ENCODE assay signal across 18 mouse cellular contexts in the genomic region with DNA sequence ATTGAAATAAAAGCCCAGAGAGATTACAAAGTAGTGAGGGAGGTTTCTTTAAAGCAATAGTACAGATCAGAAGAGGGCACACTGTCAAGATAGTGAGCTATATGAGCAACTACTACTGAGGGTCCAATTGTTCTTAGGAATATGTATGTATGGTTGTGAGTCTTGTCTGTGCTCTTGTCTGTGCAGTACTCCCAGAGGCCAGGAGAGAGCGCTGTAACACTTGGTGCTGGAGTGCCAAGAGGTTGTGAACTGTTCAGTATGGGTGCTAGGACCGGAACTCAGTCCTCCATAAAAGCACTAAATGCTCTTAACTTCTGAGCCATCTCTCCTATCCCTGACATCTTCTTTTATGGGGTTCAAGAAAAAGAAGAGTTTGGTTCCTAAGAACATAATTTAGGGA. TPM values are rescaled to one million over a fixed set of nuclear protein-coding genes. Genes with fewer than 3 reads are reported as not detected.
A peak's percentile ranks its signal among the peaks of the same experiment; 100 is the strongest.
DNase-seq lines count a peak whose midpoint lies in the region; ATAC-seq and TF ChIP-seq lines count a peak whose summit lies in the region.
"Had no signal": no experiment of that assay in that cellular context is flagged by ENCODE, and none has a peak within 500 bp of the region (broad histone marks: within the 10 kb centered on the region; RNA-seq: fewer than 3 reads in every experiment).

No protein-coding gene starts in this region.

- H3K9ac ChIP-seq in hindbrain, postnatal 0 days (replicated peaks; ENCODE audit: low read length) = no peak overlapping the region
- no peak overlapping the region for H3K9ac ChIP-seq in hindbrain, embryonic 14.5 days
- H3K9ac ChIP-seq: heart, embryonic 12.5 days; hindbrain, embryonic 13.5 days; kidney, embryonic 15.5 days; lung, embryonic 14.5 days had no signal

- 80% methylated on average over 2 of the region's 2 CpGs for WGBS in hindbrain, postnatal 0 days
- 83% methylated on average over 2 of the region's 2 CpGs for WGBS in hindbrain, embryonic 14.5 days

- H3K27me3 ChIP-seq in hindbrain, postnatal 0 days (ENCODE audit: insufficient read depth, low read length) = no peaks in the 10 kb centered on the region
- no peaks in the 10 kb centered on the region for H3K27me3 ChIP-seq in hindbrain, embryonic 14.5 days (ENCODE audit: control insufficient read depth, insufficient read depth, low read length)
- no peaks in the 10 kb centered on the region for H3K27me3 ChIP-seq in testis, adult 2 months (ENCODE audit: control insufficient read depth, insufficient read depth, low read length)
- H3K27me3 ChIP-seq: hindbrain, embryonic 13.5 days; kidney, embryonic 15.5 days had no signal

- TF ChIP-seq POLR2A in testis, adult 2 months (IDR thresholded peaks at IDR 0.05; ENCODE audit: control insufficient read depth, low read depth, low read length) = no peak

- H3K9me3 ChIP-seq in hindbrain, postnatal 0 days (ENCODE audit: low read length) = no peaks in the 10 kb centered on the region
- no peaks in the 10 kb centered on the region for H3K9me3 ChIP-seq in hindbrain, embryonic 14.5 days (ENCODE audit: control insufficient read depth, low read length)
- H3K9me3 ChIP-seq: embryonic facial prominence, embryonic 10.5 days; heart, embryonic 12.5 days; hindbrain, embryonic 13.5 days; kidney, embryonic 15.5 days; limb, embryonic 10.5 days; megakaryocyte, embryonic 14.5 days had no signal

- H3K4me1 ChIP-seq in hindbrain, postnatal 0 days (ENCODE audit: insufficient read depth, low read length) = no peaks in the 10 kb centered on the region
- H3K4me1 ChIP-seq in hindbrain, embryonic 14.5 days (replicated peaks; ENCODE audit: control insufficient read depth, insufficient read depth, low read length) = no peaks in the 10 kb centered on the region
- no peaks in the 10 kb centered on the region for H3K4me1 ChIP-seq in testis, adult 2 months (ENCODE audit: control insufficient read depth, insufficient read depth, low read length)
- H3K4me1 ChIP-seq: hindbrain, embryonic 13.5 days had no signal

- ATAC-seq in hindbrain, postnatal 0 days = no peak
- no peak for ATAC-seq in hindbrain, embryonic 14.5 days (ENCODE audit: low FRiP score)
- ATAC-seq: activated CD4-positive, CD25-positive, alpha-beta regulatory T cell, adult 4 months had no signal

- no peak for DNase-seq in hindbrain, postnatal 0 days (ENCODE audit: low spot score)
- DNase-seq in hindbrain, embryonic 14.5 days (ENCODE audit: low spot score) = no peak
- DNase-seq in testis, postnatal 10 days (ENCODE audit: low spot score) = no peak
- DNase-seq in R1 (ENCODE audit: low read depth, low spot score) = peak; percentile 77
- peak; percentile 22 for DNase-seq in testis, postnatal 14 days (ENCODE audit: low spot score)
- DNase-seq in spleen, adult 18-20 months = no peak
- DNase-seq: cerebellum, postnatal 14 days; lung, embryonic 14.5 days had no signal

- no peak overlapping the region for H3K4me2 ChIP-seq in hindbrain, postnatal 0 days (ENCODE audit: low read depth, low read length)
- H3K4me2 ChIP-seq in hindbrain, embryonic 14.5 days (replicated peaks) = no peak overlapping the region
- H3K4me2 ChIP-seq: heart, embryonic 12.5 days; hindbrain, embryonic 13.5 days; kidney, embryonic 15.5 days; lung, embryonic 14.5 days had no signal

- 0 out of 2 replicates have a peak, but pooled peaks have one; percentile 14 for TF ChIP-seq CTCF in hindbrain, postnatal 0 days (IDR thresholded peaks at IDR 0.05; ENCODE audit: low read depth)
- TF ChIP-seq CTCF in testis, adult 2 months (IDR thresholded peaks at IDR 0.05; ENCODE audit: control insufficient read depth, insufficient read depth, insufficient replicate concordance, low read depth, low read length) = peak; percentile 44; the same call in 1 of the 2 replicates

- no peak overlapping the region for H3K4me3 ChIP-seq in hindbrain, postnatal 0 days (ENCODE audit: low read length)
- no peak overlapping the region for H3K4me3 ChIP-seq in hindbrain, embryonic 14.5 days (replicated peaks; ENCODE audit: low read length)
- H3K4me3 ChIP-seq in testis, adult 2 months (ENCODE audit: control insufficient read depth, low read depth, low read length) = no peak overlapping the region
- H3K4me3 ChIP-seq: embryonic facial prominence, embryonic 10.5 days; heart, embryonic 12.5 days; hindbrain, embryonic 13.5 days; kidney, embryonic 15.5 days; limb, embryonic 10.5 days; megakaryocyte, embryonic 14.5 days; myocyte had no signal

- H3K27ac ChIP-seq in hindbrain, postnatal 0 days = no peak overlapping the region
- no peak overlapping the region for H3K27ac ChIP-seq in hindbrain, embryonic 14.5 days
- H3K27ac ChIP-seq in testis, adult 2 months (ENCODE audit: control insufficient read depth, insufficient read depth, low read depth, low read length) = no peak overlapping the region
- H3K27ac ChIP-seq: embryonic facial prominence, embryonic 10.5 days; hindbrain, embryonic 13.5 days; kidney, embryonic 15.5 days; limb, embryonic 10.5 days had no signal

- no peaks in the 10 kb centered on the region for H3K36me3 ChIP-seq in hindbrain, postnatal 0 days (ENCODE audit: insufficient read depth, low read length)
- H3K36me3 ChIP-seq in hindbrain, embryonic 14.5 days (replicated peaks; ENCODE audit: control insufficient read depth, insufficient read depth) = no peaks in the 10 kb centered on the region
- H3K36me3 ChIP-seq in testis, adult 2 months (ENCODE audit: control insufficient read depth, insufficient read depth, low read length) = no peaks in the 10 kb centered on the region
- H3K36me3 ChIP-seq: embryonic facial prominence, embryonic 10.5 days; heart, embryonic 12.5 days; hindbrain, embryonic 13.5 days; kidney, embryonic 15.5 days; limb, embryonic 10.5 days had no signal

RNA-seq across cellular contexts. Expression of a gene that starts 5.4 kb away (rescaled TPM):
- 0.22 and 18.2 TPM in 2 replicates for total RNA-seq in hindbrain, postnatal 0 days (2014; rRNA removed)
- 0.63 and 0.88 TPM in 2 replicates for polyA plus RNA-seq in hindbrain, postnatal 0 days (2015; fragmentation: Nextera tagmentation; extraction: Ambion mirVana)
- 0.39 and 0.75 TPM in 2 replicates for polyA plus RNA-seq in hindbrain, embryonic 14.5 days (2014; fragmentation: Nextera tagmentation; extraction: Ambion mirVana)
- 0.53 and 0.57 TPM in 2 replicates for polyA plus RNA-seq in testis, adult 2 months (2012; rRNA removed)
- polyA plus RNA-seq: activated CD4-positive, CD25-positive, alpha-beta regulatory T cell, adult 4 months had no signal

RNA-seq across cellular contexts. Expression of a gene that starts 30.5 kb away (rescaled TPM):
- total RNA-seq in hindbrain, postnatal 0 days (2014; rRNA removed) = 0.47 and 1.7 TPM in 2 replicates
- 0.60 and 1.4 TPM in 2 replicates for polyA plus RNA-seq in hindbrain, postnatal 0 days (2015; fragmentation: Nextera tagmentation; extraction: Ambion mirVana)
- 0.46 and 0.59 TPM in 2 replicates for polyA plus RNA-seq in hindbrain, embryonic 14.5 days (2014; fragmentation: Nextera tagmentation; extraction: Ambion mirVana)
- 4.0 and 6.0 TPM in 2 replicates for polyA plus RNA-seq in testis, adult 2 months (2012; rRNA removed)

RNA-seq across cellular contexts. Expression of a gene that starts 30.6 kb away (rescaled TPM):
- total RNA-seq in hindbrain, postnatal 0 days (2014; rRNA removed) = 5.4 and 9.4 TPM in 2 replicates
- 77.7 and 83.9 TPM in 2 replicates for polyA plus RNA-seq in hindbrain, postnatal 0 days (2015; fragmentation: Nextera tagmentation; extraction: Ambion mirVana)
- polyA plus RNA-seq in hindbrain, embryonic 14.5 days (2014; fragmentation: Nextera tagmentation; extraction: Ambion mirVana) = 75.0 and 76.8 TPM in 2 replicates
- polyA plus RNA-seq in testis, adult 2 months (2012; rRNA removed) = 56.4 and 83.8 TPM in 2 replicates

RNA-seq across cellular contexts. Expression of a gene that starts 44.9 kb away (rescaled TPM):
- total RNA-seq in hindbrain, postnatal 0 days (2014; rRNA removed) = 10.5 and 13.8 TPM in 2 replicates
- polyA plus RNA-seq in hindbrain, postnatal 0 days (2015; fragmentation: Nextera tagmentation; extraction: Ambion mirVana) = 14.7 and 15.4 TPM in 2 replicates
- polyA plus RNA-seq in hindbrain, embryonic 14.5 days (2014; fragmentation: Nextera tagmentation; extraction: Ambion mirVana) = 6.5 and 9.9 TPM in 2 replicates
- polyA plus RNA-seq in testis, adult 2 months (2012; rRNA removed) = not detected in 2 replicates
- polyA plus RNA-seq: activated CD4-positive, CD25-positive, alpha-beta regulatory T cell, adult 4 months; heart, embryonic 12.5 days; kidney, embryonic 15.5 days; myocyte; stomach, embryonic 16.5 days had no signal

Comparison
In these comparisons a context has a peak if more than half of its experiments do, and no peak if none do; other contexts are left out.
1. DNase-seq: peak in R1 (single experiment) and testis, postnatal 14 days (single experiment); none in hindbrain, postnatal 0 days (single experiment), hindbrain, embryonic 14.5 days (single experiment), testis, postnatal 10 days (single experiment) and spleen, adult 18-20 months (0 of 2).